Mouse (Mus musculus) midbrain, embryonic 15.5 days (tissue): ENCODE data around the gene Metap2. TPM values are rescaled to one million over a fixed set of nuclear protein-coding genes. Genes with fewer than 3 reads are reported as not detected.

Experiments
- polyA plus RNA-seq: library from polyadenylated mRNA; unstranded; fragments of >200 nt; fragmentation: Nextera tagmentation; extraction: Ambion mirVana; gene quantifications from 2 replicates; pipeline ENCODE4 v1.2.1, GENCODE M21; 2015

Metap2 gene
- polyA plus RNA-seq, 1 experiment from 2014 or later = 157 TPM

Other genes with a start within 250 kb of the Metap2 start
- gene Usp44, start 65.5 kb downstream of the Metap2 start, polyA plus RNA-seq = 0.32 and 0.61 TPM in 2 replicates
- 59.0 and 62.5 TPM in 2 replicates for gene Vezt, start 138.7 kb upstream of the Metap2 start, polyA plus RNA-seq
- gene Fgd6, start 138.9 kb upstream of the Metap2 start, polyA plus RNA-seq = 2.3 and 2.5 TPM in 2 replicates